Mouse (Mus musculus) adrenal gland (tissue): Measurements from ENCODE around the gene Skap1.

Experiments used
- intact Hi-C: fragments of 180-260 bp; cut with DNase I; formaldehyde crosslinking; loops from one replicate; pipeline ENCODE4 v1.15.1; 2025

Gene Skap1

GRCm38 (mm10) chr11:96550960-96551703 is 86.7 kb downstream of the Skap1 start:
- intact Hi-C loops: loop anchor here (5.0 kb wide), 1 partner anchor 274 kb away; no protein-coding TSS in a partner anchor

GRCm38 (mm10) chr11:96553091-96553490 is 88.7 kb downstream of the Skap1 start:
- intact Hi-C loops: loop anchor here (2.0 to 5.0 kb wide), 2 partner anchors 250 to 276 kb away; partner anchors contain the start of gene Hoxb5

DNA sequence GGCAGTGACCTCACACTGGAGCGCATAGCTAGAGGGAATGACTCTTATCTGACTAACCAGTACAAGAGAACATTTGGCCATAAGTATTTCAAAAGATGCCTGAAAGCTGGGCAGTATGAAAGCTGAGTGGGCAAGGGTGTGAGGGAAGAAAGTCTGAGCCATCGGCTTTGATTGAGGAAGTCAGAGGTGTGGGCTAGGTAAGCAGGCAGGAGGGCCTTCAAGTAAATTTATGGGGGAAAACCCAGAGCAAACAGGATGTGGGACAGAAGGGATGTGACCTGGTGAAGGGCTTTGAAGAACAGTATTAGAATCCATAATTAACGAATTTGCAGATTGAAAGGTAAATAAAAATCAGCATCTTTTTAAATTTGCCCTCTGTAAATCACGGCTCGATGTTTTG is 95.8 kb downstream of the Skap1 start:
- intact Hi-C loops: no loop called here

DNA sequence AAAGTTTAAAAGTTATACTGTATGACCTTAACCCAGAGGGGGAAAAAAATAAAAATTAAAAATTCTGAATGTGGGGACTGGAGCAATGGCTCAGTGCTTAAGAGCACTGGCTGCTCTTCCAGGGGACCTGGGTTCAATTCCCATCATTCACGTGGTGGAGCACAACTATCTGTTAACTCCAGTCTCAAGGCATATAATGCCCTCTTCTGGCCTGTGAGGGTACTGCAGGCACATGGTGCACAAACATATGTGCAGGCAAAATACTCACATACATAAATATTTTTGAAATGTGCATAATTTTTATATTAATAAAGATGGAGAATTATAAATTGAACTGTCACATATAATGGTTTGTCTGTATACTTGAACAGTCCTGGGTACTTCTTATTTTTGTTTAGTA is 99.7 kb downstream of the Skap1 start:
- intact Hi-C loops: no loop called here

GRCm38 (mm10) chr11:96572515-96572914 is 108.1 kb downstream of the Skap1 start:
- intact Hi-C loops: no loop called here

DNA sequence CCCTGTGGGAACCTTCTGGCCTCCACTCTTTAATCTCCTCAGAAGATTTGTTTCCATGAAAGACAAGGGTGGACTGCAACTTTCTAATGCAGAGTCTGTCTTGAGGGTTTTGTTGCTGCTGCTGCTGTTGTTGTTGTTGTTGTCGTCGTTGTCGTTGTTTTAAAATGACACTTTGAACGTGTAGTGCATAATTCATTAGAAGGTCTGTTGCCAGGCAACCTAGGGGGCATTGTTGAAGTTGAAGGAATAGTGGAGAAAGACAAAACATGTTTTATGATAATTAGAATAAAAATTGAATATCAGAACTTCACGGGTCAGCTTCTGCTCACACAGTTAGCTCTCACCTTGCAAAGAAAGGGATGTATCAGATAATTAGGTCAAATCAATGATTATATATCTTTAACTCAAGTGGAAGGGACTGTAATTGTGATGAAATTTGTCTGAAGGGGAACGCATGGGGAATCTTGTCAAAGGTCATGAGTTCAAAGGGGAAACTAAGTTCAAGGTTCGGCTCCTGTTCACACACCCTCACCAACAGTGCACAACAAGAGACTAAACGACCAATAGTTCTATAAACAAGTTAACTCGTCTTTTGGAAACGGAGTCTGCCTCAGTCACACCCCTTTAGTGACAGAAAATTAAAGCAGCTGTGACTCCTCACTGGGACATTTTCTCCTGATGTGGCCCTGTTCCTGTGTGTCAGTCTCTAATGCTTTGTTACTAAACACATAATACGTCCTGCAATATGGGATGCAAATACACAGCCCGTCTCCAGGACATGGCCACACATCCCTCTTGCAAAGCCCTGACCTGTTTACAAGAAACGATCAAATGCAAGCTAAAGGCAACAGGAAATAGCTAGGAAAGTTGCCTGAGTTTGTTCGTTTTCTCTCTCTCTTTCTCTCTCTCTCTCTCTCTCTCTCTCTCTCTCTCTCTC is 112.4 kb downstream of the Skap1 start:
- intact Hi-C loops: no loop called here

GRCm38 (mm10) chr11:96578551-96579283 is 114.3 kb downstream of the Skap1 start:
- intact Hi-C loops: no loop called here

DNA sequence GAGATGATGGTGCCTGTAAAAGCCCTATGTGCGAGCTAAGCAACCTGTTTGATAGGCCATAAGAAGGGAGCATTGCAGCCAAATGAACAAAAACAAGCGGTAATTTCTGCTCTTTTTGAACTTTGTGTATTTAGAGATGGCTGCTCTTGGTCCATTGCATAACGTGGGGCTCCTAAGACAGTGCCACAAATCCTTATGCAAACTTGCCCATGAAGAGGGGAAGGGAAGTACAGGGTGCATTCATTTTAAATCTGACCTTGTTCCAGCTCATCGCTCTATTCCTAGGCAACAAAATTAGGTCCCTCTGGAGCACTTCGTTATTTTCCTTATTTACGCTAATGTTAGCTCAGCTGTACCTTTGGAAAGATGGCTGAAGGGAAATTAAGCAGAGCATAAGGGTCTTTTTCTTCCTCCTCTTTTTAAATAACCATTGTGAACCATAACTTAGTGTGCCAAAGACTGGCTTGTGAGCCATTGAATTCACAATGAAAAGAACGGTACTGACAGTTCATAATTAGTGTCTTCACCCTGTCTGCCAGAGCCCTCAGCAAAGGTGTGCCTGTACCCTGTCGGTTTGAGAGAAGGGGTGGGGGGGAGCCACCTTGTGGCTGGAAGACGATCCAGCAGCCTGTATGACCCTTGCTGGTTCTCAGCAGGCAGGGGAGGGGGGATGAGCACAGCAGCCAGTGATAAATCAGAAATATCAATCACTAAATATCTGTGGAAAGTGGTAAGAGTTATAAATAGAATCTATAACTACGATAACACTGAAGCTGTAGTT is 117.4 kb downstream of the Skap1 start:
- intact Hi-C loops: loop anchor here (5.0 kb wide), 1 partner anchor 41 kb away; no protein-coding TSS in a partner anchor

DNA sequence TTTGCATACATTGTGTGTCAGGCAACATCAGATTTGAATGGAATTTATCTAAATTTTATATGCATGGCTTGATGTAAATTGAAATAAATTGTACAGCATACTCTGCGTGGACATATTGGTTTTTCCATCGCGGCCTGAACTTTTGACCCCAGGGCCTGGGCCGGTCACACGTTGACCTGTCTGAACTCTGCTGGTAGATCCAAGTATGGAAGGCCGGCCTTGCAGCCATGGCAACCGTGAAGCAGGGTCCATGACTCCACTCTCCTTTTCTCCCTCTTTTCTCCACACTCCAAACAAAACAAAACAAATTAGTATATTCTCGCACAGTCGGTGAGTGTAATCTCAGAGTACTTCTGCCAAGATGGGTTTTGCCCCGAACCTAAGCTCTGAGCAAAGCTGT is 118.2 kb downstream of the Skap1 start:
- intact Hi-C loops: loop anchor here (5.0 kb wide), 1 partner anchor 40 kb away; no protein-coding TSS in a partner anchor

DNA sequence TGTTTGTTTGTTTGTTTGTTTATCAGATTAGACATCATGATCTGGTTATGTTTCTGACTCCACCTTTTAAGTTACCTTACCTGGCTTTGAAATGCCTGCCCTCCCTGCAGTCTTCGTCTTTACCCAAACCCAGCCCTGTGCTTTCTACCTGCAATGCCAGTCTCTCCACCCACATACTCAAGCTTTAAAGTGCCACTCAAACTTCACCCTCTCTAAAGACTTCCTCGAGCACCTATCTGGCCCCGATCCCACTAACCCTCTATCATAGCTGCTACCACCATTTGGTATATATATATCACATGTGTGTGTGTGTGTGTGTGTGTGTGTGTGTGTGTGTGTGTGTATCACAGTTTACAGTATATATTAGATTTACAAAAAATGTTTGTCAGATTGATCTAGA is 125.4 kb downstream of the Skap1 start:
- intact Hi-C loops: no loop called here

GRCm38 (mm10) chr11:96595890-96596289 is 131.5 kb downstream of the Skap1 start:
- intact Hi-C loops: no loop called here

DNA sequence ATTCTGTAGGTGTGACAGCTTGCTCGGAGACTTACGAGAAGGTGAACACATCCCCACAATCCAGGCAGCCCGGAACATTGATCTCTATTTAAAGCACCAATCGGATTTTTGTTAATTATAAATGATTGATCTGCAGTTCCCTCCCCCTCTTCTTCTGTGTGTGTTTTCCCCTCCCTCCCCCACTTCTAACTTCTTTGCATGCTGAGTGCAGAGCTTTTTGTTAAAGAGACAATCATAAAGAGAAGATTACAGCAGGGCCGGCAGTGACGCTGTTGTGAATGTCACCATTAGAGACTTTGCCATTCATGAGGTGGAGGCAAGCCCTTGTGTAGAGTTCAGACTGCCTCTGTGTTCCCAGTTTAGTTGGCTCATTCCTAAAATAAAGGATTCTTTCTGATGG is 131.9 kb downstream of the Skap1 start:
- intact Hi-C loops: no loop called here

GRCm38 (mm10) chr11:96602806-96603205 is 138.4 kb downstream of the Skap1 start:
- intact Hi-C loops: no loop called here

DNA sequence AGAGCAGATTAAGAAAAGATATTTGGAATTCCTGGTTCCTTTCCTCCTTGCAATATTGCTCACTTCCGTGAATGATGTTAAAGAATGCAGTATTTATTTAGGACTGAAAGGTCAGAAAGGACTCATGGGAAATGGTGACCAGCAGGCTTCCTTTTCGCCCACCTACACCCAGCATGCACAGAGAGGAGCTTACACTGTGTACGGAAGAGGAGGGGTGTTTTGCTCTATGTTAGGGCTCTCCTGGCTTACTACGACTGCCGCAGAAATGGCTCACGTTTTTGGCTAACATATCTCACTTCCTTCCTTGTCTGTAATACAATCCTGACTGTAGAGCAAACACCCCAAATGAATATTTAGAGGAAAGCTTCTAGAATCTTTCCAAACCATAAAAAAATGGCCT is 139.9 kb downstream of the Skap1 start:
- intact Hi-C loops: no loop called here

GRCm38 (mm10) chr11:96604751-96605450 is 140.5 kb downstream of the Skap1 start:
- intact Hi-C loops: no loop called here

DNA sequence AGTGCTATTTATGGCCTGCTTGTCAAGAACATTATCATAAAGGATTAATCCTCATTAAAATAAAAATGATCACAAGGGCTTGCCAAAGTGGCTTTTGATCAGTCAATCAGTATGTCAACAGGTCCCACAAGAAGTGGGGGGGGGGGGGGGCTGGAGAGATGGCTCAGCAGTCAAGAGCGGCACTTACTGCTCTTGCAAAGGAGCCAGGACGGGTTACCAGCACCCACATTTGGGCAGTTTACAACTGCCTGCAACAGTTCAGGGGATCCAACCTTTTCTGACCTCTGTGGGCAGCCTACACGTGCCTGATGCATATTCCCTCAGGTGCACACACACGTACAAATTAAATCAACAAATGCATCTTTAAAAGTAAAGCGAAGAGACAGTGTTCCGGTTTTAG is 141.1 kb downstream of the Skap1 start:
- intact Hi-C loops: no loop called here

- intact Hi-C loops: no loop called here
These were observed 148.2 kb downstream of the Skap1 start for GRCm38 (mm10) chr11:96612596-96612995.

DNA sequence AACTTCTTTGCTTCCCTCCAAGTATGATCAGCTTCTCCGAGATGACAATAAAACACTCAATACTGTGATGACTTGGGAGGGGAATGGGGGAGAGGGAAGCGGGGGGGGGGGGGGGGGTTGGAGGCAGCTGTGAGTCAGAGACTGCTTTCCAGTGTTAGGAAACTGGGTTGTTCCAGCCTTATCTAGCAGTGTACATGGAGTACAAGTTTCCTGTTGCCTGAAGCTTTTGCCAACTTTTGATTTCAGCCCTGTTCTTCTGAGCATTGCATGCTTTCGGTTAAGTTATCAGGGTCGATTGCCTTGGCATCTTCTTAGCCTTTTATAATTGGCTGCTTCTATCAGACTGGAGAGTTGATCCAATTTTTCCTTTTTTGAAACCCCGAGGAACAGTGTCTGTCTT is 152.4 kb downstream of the Skap1 start:
- intact Hi-C loops: no loop called here

DNA sequence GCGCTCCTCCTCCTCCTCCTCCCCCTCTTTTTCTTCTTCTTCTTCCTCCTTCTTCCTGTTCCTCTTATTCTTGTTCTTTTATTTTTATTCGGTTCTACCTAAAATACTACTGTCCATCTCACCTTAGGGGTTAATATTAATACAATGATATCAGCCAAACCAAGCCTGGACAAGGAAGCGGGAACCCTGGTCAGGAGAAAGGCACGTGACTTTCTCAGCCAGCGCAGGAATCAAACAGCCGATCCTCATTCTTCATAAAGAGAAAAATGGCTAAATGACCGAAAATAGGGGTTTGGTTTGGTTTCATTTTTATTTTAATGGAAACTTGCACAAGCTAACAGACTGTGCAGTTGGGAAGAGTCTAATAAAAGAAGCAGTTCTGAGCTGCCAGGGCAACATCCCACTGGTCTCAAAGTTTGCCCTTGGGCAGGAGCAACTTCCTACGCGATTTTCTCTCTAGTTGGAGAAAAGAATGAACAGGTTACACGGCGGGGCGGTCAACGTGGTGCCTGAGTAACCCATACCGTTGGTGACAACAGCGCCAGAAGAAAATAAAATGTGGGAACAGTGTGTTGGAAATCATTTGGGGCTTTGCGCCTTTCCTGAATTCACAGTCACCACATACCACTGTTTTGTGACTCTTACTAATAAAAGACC is 154.5 kb downstream of the Skap1 start:
- intact Hi-C loops: no loop called here

DNA sequence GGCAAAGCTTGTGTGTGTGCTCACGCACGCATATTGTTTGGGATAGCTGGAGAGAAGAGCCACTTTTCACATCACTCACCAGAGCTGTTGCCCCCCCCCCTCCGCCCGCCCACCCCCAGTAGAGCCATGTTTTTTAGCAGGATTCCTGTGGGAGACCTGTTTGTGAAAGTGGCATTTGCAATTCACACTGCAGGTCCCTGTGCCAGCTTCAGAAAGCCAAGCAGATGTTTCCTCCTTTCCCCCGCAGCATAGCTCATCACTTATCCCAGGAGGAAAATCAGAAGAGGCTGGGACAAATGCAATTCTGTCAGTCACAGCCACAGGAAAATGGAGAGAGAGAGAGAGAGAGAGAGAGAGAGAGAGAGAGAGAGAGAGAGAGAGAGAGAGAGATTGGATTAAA is 155.2 kb downstream of the Skap1 start:
- intact Hi-C loops: no loop called here
